Mouse (Mus musculus) heart, embryonic 11.5 days (tissue): Measurements from ENCODE around the gene Fcrl6. TPM values are rescaled to one million over a fixed set of nuclear protein-coding genes. Genes with fewer than 3 reads are reported as not detected.
A peak's percentile ranks its signal among the peaks of the same experiment; 100 is the strongest.

ENCODE experiments used
- ATAC-seq: fragments of 200-750 bp; cut with Nextera tagmentation; replicated peaks from 2 replicates; pipeline ENCODE4 v1.8.0; 2017; ENCODE audit warnings: moderate library complexity; ENCODE audit not compliant: insufficient number of reproducible peaks, low FRiP score, low TSS enrichment
- H3K27ac ChIP-seq: fragments of 300-500 bp; sonication (generic); 2 replicates; pipeline ENCODE4 v1.5.1; 2014; ENCODE audit warnings: mild to moderate bottlenecking, low read depth, low read length
- H3K27me3 ChIP-seq: fragments of 300-500 bp; sonication (generic); 2 replicates; pipeline ENCODE4 v1.6.1; 2014; ENCODE audit warnings: mild to moderate bottlenecking, low read length, mixed read lengths; ENCODE audit not compliant: control insufficient read depth, insufficient read depth
- H3K36me3 ChIP-seq: fragments of 300-500 bp; sonication (generic); 2 replicates; pipeline ENCODE4 v1.6.1; 2014; ENCODE audit warnings: mild to moderate bottlenecking, low read length, moderate library complexity, mixed read lengths; ENCODE audit not compliant: control insufficient read depth, insufficient read depth
- H3K4me1 ChIP-seq: fragments of 300-500 bp; sonication (generic); 2 replicates; pipeline ENCODE4 v1.6.1; 2014; ENCODE audit warnings: low read length; ENCODE audit not compliant: control insufficient read depth, insufficient read depth
- H3K4me2 ChIP-seq: fragments of 300-500 bp; sonication (generic); 2 replicates; pipeline ENCODE4 v1.6.1; 2014; ENCODE audit warnings: mild to moderate bottlenecking, moderate library complexity
- H3K4me3 ChIP-seq: fragments of 300-500 bp; sonication (generic); 2 replicates; pipeline ENCODE4 v1.5.1; 2014; ENCODE audit warnings: low read depth, low read length
- H3K9ac ChIP-seq: fragments of 300-500 bp; sonication (generic); 2 replicates; pipeline ENCODE4 v1.6.1; 2014; ENCODE audit warnings: mild to moderate bottlenecking, low read depth, low read length, moderate library complexity
- H3K9me3 ChIP-seq: fragments of 300-500 bp; sonication (generic); replicated peaks from 2 replicates; pipeline ENCODE4 v1.6.1; 2016; ENCODE audit warnings: low read length; ENCODE audit not compliant: control insufficient read depth
- WGBS: fragments of 180-500 bp; shearing (Covaris S2); extraction: QIAGEN DNeasy Blood & Tissue Kit; methylation state at CpG from one replicate; pipeline ENCODE4 v1.1.7; 2014; ENCODE audit not compliant: insufficient replicate concordance; 5-methylcytosine and 5-hydroxymethylcytosine counted together
- polyA plus RNA-seq: library from polyadenylated mRNA; unstranded; fragments of >200 nt; fragmentation: Nextera tagmentation; extraction: Ambion mirVana; gene quantifications from 2 replicates; pipeline ENCODE4 v1.2.1, GENCODE M21; 2014

Gene Fcrl6
- polyA plus RNA-seq, 1 experiment from 2014 or later: not detected

DNA sequence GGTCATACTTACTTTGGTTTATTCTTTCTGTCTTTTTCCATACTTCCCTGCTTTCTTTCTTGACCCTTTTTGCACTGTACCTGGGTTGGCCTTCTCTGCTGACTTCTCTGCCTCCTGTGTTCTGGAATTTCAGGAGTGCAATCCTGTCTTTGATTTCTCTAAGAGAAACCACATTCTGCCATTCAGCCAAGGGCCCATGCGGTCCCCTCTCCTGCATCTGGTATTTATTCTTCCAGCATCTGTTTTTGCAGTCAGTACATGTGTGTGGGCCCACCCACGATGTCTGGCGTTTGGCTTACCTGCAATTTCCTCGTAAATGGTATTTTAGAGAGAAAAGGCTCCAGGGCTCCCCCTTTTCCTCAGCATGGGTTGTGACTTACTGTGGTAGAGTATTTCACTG is 15.8 kb upstream of the Fcrl6 start:
- H3K27me3 ChIP-seq: no peaks in the 10 kb centered on the region
- H3K36me3 ChIP-seq: no peaks in the 10 kb centered on the region
- no peak overlapping the region for H3K4me2 ChIP-seq
- H3K9me3 ChIP-seq: no peaks in the 10 kb centered on the region
- H3K4me3 ChIP-seq: no peak overlapping the region
- H3K9ac ChIP-seq: no peak overlapping the region
- WGBS: 77% methylated on average over 4 of the region's 4 CpGs
- ATAC-seq: no peak
- H3K4me1 ChIP-seq: peaks cover 3% of the 10 kb centered on the region; the same call in 1 of the 2 replicates
- no peak overlapping the region for H3K27ac ChIP-seq

DNA sequence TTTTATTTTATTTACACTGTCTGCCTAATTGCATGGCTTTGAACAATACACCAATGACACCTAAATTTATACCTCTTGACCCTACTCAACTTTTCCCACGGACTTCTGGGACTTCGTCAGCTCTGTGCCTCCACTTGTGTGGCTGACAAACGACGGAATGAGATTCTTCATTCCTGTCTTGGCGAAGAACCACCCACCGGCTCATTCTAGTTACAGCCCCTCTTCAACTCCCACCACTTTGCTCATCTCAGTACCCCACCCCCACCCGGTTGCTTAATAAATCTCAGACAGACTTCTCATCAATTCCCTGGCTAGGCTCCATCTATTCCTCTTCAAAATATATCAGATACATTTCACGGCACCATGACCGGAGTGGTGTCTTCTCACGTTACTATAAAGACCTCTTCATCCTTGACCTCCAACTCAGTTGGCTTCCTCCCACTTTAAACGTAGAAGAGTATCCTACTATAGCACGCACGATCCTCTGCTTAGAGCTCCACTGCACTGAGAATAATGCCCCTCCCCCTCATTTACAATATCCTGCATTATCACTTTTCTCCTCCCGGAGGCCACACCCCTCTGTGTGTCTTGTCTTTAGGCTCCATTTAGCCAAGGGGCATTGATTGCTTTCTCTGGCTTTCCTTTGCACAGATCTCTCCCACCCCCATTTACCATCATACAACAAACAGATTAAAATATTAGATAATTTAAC is 15.2 kb upstream of the Fcrl6 start:
- Histone ChIP-seq H3K27ac (no peak overlapping the region), H3K4me3 (peak overlapping the region; percentile 25; the same call in 1 of the 2 replicates), H3K4me1 (peaks cover 3% of the 10 kb centered on the region; the same call in 1 of the 2 replicates), H3K27me3 (no peaks in the 10 kb centered on the region), H3K36me3 (no peaks in the 10 kb centered on the region), H3K9me3 (no peaks in the 10 kb centered on the region), H3K4me2 (peak overlapping the region; percentile 67), H3K9ac (no peak overlapping the region)
- ATAC-seq: no peak
- 41% methylated on average over 14 of the region's 14 CpGs for WGBS

DNA sequence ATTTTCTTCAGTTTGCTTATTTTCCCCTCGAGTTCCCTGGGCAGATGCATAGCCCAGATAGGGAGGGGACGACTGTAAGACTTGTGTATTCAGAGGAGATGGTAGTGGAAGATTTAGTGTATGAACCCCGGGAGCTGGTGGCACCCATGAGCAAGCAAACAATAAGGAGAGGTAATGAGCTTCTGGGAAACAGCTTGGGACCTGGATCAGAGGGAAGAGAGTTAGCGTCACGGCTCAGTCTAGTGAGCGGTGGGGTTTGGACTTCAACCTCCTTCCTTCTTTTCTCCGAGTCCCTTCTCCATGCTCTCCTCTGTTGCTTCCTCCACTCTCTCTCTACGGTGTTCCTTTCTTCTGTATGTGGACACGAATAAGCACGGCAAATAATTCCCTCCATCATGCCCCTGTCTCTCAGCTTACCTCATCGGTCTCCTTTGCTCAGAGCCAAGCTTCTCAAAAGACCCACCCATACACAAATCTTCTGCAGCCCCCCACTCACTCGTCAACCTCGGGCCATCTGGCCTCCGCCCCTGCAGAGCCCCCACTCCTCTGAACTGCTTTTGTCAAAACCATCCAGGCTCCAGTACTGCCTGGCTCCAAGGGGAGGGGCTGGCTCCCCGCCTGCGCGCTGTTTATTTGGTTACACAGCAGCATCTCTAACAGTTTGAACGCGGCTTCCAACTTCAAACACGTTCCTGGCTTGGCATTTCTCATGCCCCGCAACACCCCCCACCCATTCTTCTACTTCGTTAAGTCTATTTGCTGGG is 14.4 kb upstream of the Fcrl6 start:
- no peaks in the 10 kb centered on the region for H3K27me3 ChIP-seq
- peak overlapping the region; percentile 67 for H3K4me2 ChIP-seq
- no peak for ATAC-seq
- 13% methylated on average over 22 of the region's 22 CpGs for WGBS
- no peak overlapping the region for H3K27ac ChIP-seq
- H3K9me3 ChIP-seq: no peaks in the 10 kb centered on the region
- peaks cover 3% of the 10 kb centered on the region; the same call in 1 of the 2 replicates for H3K4me1 ChIP-seq
- H3K36me3 ChIP-seq: no peaks in the 10 kb centered on the region
- H3K4me3 ChIP-seq: peak overlapping the region; percentile 25
- H3K9ac ChIP-seq: no peak overlapping the region

DNA sequence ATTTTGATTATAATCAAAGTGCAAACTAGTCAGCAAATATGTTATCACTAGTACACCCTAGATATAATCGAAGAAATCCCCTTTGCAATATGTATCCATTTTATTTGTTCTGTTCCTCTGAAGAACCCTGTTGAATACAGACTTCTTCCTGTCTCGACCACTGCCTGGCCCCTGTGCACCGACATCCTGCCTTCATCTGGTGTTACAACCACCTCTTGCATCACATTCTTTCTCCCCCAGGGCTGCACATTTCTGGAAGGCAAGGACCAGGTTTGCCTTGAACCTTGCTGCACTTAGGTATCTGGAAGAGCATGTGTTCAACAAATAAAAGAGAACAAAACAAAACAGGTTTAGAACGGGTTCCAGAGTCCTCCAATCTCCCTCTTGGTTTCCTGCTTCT is 13.1 kb upstream of the Fcrl6 start:
- no peak overlapping the region for H3K4me3 ChIP-seq
- 65% methylated on average over 4 of the region's 4 CpGs for WGBS

GRCm38 (mm10) chr1:172614654-172615053 is 12.3 kb upstream of the Fcrl6 start:
- no peak overlapping the region for H3K9ac ChIP-seq
- 83% methylated on average over 10 of the region's 10 CpGs for WGBS
- peaks cover 3% of the 10 kb centered on the region; the same call in 1 of the 2 replicates for H3K4me1 ChIP-seq

More for the DNA sequence above, 13.1 kb upstream of the Fcrl6 start:
- H3K36me3 ChIP-seq: no peaks in the 10 kb centered on the region
- peaks cover 3% of the 10 kb centered on the region; the same call in 1 of the 2 replicates for H3K4me1 ChIP-seq
- H3K4me2 ChIP-seq: no peak overlapping the region
- H3K9ac ChIP-seq: no peak overlapping the region
- H3K27me3 ChIP-seq: no peaks in the 10 kb centered on the region
- no peak for ATAC-seq
- H3K9me3 ChIP-seq: no peaks in the 10 kb centered on the region
- H3K27ac ChIP-seq: no peak overlapping the region

GRCm38 (mm10) chr1:172612745-172613144 is 10.4 kb upstream of the Fcrl6 start:
- Histone ChIP-seq H3K9me3 (no peaks in the 10 kb centered on the region), H3K27me3 (no peaks in the 10 kb centered on the region), H3K4me1 (peaks cover 3% of the 10 kb centered on the region; the same call in 1 of the 2 replicates), H3K27ac (no peak overlapping the region), H3K9ac (no peak overlapping the region), H3K36me3 (no peaks in the 10 kb centered on the region), H3K4me3 (no peak overlapping the region), H3K4me2 (no peak overlapping the region)
- ATAC-seq: no peak
- WGBS: 29% methylated on average over 1 of the region's 1 CpGs

More at GRCm38 (mm10) chr1:172614654-172615053, 12.3 kb upstream of the Fcrl6 start:
- H3K36me3 ChIP-seq: no peaks in the 10 kb centered on the region
- no peak for ATAC-seq
- H3K27me3 ChIP-seq: no peaks in the 10 kb centered on the region
- H3K9me3 ChIP-seq: no peaks in the 10 kb centered on the region
- H3K27ac ChIP-seq: no peak overlapping the region
- H3K4me2 ChIP-seq: no peak overlapping the region
- H3K4me3 ChIP-seq: no peak overlapping the region

- H3K27me3 ChIP-seq: no peaks in the 10 kb centered on the region
Measured at GRCm38 (mm10) chr1:172611304-172611703, 9.0 kb upstream of the Fcrl6 start.

DNA sequence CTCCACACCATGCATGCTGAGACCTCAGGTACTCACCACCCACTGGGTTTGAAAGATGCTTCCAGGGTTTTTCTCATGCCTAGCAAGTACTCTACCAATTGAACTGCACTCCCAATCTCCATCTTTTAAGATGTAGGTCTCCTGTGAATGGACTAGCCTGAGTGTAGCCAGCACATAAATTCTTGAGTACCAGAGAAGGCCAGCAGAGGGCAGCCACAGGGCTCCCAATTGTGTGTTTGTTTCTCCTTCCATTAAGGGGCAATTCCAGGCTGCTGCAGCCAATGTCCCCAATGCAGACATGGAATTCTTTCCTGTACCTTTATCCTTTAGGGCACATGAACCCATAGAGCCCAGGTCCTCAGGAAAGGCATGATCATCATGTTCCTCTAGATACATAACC is 7.9 kb downstream of the Fcrl6 start:
- no peaks in the 10 kb centered on the region; the same call in 1 of the 2 replicates for H3K27me3 ChIP-seq
- H3K9me3 ChIP-seq: no peaks in the 10 kb centered on the region
- ATAC-seq: no peak
- H3K36me3 ChIP-seq: no peaks in the 10 kb centered on the region
- no peaks in the 10 kb centered on the region for H3K4me1 ChIP-seq
- no peak overlapping the region for H3K4me3 ChIP-seq
- H3K27ac ChIP-seq: no peak overlapping the region
- H3K9ac ChIP-seq: no peak overlapping the region
- H3K4me2 ChIP-seq: no peak overlapping the region

More at GRCm38 (mm10) chr1:172611304-172611703, 9.0 kb upstream of the Fcrl6 start:
- Histone ChIP-seq H3K4me1 (no peaks in the 10 kb centered on the region), H3K9me3 (no peaks in the 10 kb centered on the region), H3K9ac (no peak overlapping the region), H3K4me2 (no peak overlapping the region), H3K4me3 (no peak overlapping the region), H3K36me3 (no peaks in the 10 kb centered on the region), H3K27ac (no peak overlapping the region)
- no peak for ATAC-seq
- WGBS: 72% methylated on average over 10 of the region's 10 CpGs
